Mouse (Mus musculus) heart, postnatal 14 days (tissue): ENCODE results near the gene Ggt5. TPM values are rescaled to one million over a fixed set of nuclear protein-coding genes. Genes with fewer than 3 reads are reported as not detected.
"Not testable (repeated sequence)": the region's sequence is repeated elsewhere in the genome, so short reads cannot be mapped to it uniquely, and the experiment has no call there.

Experiments used
- DNase-seq, 2 experiments: peaks; one replicate each; pipeline ENCODE4 v3.0.0; 2021 to 2022
- intact Hi-C: fragments of 180-260 bp; cut with DNase I; formaldehyde crosslinking; loops from one replicate; pipeline ENCODE4 v1.15.1; 2025
- total RNA-seq, 2 experiments: library from RNA; stranded (reverse); gene quantifications; 2 replicates each; pipeline ENCODE4 v1.2.3; 2021

The Ggt5 gene
- total RNA-seq, 2 experiments from 2014 or later: 8.3 to 10.7 TPM

GRCm38 (mm10) chr10:75566765-75567164 lies 22.4 kb upstream of the Ggt5 start:
- DNase-seq, intact Hi-C loops: not testable (repeated sequence)

GRCm38 (mm10) chr10:75568029-75568428 lies 21.1 kb upstream of the Ggt5 start:
- DNase-seq: no peak
- intact Hi-C loops: no loop called here

GRCm38 (mm10) chr10:75568441-75568840 lies 20.7 kb upstream of the Ggt5 start:
- no peak for DNase-seq
- intact Hi-C loops: no loop called here

- intact Hi-C loops: no loop called here
- DNase-seq: no peak
Observed at GRCm38 (mm10) chr10:75568851-75569250, 20.3 kb upstream of the Ggt5 start.

GRCm38 (mm10) chr10:75570981-75571657 lies 18.0 kb upstream of the Ggt5 start:
- intact Hi-C loops: no loop called here
- no peak for DNase-seq

GRCm38 (mm10) chr10:75571937-75572336 lies 17.2 kb upstream of the Ggt5 start:
- intact Hi-C loops: no loop called here
- DNase-seq: no peak

- intact Hi-C loops: no loop called here
- no peak for DNase-seq
Observed at GRCm38 (mm10) chr10:75573181-75573580, 16.0 kb upstream of the Ggt5 start.

GRCm38 (mm10) chr10:75573965-75574364 lies 15.2 kb upstream of the Ggt5 start:
- DNase-seq: no peak
- intact Hi-C loops: no loop called here

GRCm38 (mm10) chr10:75579129-75579528 lies 10.0 kb upstream of the Ggt5 start:
- intact Hi-C loops: no loop called here
- no peak for DNase-seq

- DNase-seq: peak; percentile 89 to 94
- intact Hi-C loops: loop anchor here (1.0 to 5.0 kb wide), 5 partner anchors 49 to 366 kb away; partner anchors contain the start of genes Gm5134 and Gstt2
Observed at GRCm38 (mm10) chr10:75585876-75586552, 3.1 kb upstream of the Ggt5 start.

- no peak for DNase-seq
- intact Hi-C loops: loop anchor here (1.0 to 5.0 kb wide), 5 partner anchors 49 to 366 kb away; partner anchors contain the start of genes Gm5134 and Gstt2
Observed at GRCm38 (mm10) chr10:75586553-75586879, 2.6 kb upstream of the Ggt5 start.

- peak; percentile 43 to 48 for DNase-seq
- intact Hi-C loops: loop anchor here (2.0 to 5.0 kb wide), 4 partner anchors 115 to 365 kb away; partner anchors contain the start of genes Gm5134 and Gstt2
Observed at GRCm38 (mm10) chr10:75587781-75588180, 1.4 kb upstream of the Ggt5 start.

GRCm38 (mm10) chr10:75588336-75588735 lies 804 bp upstream of the Ggt5 start:
- intact Hi-C loops: loop anchor here (5.0 kb wide), 3 partner anchors 249 to 364 kb away; partner anchors contain the start of genes Gm5134 and Gstt2
- peak; percentile 43 to 46 for DNase-seq

GRCm38 (mm10) chr10:75589651-75590050 lies 511 bp downstream of the Ggt5 start:
- peak; percentile 32 to 45 for DNase-seq
- intact Hi-C loops: loop anchor here (5.0 kb wide), 3 partner anchors 248 to 363 kb away; partner anchors contain the start of genes Gm5134 and Gstt2

- peak; percentile 52 to 54 for DNase-seq
- intact Hi-C loops: no loop called here
Observed at GRCm38 (mm10) chr10:75591211-75591894, 2.2 kb downstream of the Ggt5 start.

GRCm38 (mm10) chr10:75592585-75592984 lies 3.4 kb downstream of the Ggt5 start:
- intact Hi-C loops: no loop called here
- DNase-seq: no peak

- DNase-seq: peak; percentile 83 to 86
- intact Hi-C loops: no loop called here
Observed at GRCm38 (mm10) chr10:75595981-75596380, 6.8 kb downstream of the Ggt5 start.

GRCm38 (mm10) chr10:75600189-75600730 lies 11.1 kb downstream of the Ggt5 start:
- intact Hi-C loops: no loop called here
- DNase-seq: no peak

- DNase-seq: no peak
- intact Hi-C loops: no loop called here
Observed at GRCm38 (mm10) chr10:75605162-75605846, 16.2 kb downstream of the Ggt5 start.

- intact Hi-C loops: no loop called here
- DNase-seq: no peak
Observed at GRCm38 (mm10) chr10:75607253-75607652, 18.1 kb downstream of the Ggt5 start.
